Mouse (Mus musculus) cortical plate, adult 2 months (tissue): ENCODE data around the gene Glt6d1. TPM values are rescaled to one million over a fixed set of nuclear protein-coding genes. Genes with fewer than 3 reads are reported as not detected.

Source experiments
- H3K27ac ChIP-seq: fragments of 200-500 bp; 2 replicates; pipeline ENCODE4 v1.5.1; 2012; ENCODE audit warnings: low read length, control low read depth, inconsistent platforms; ENCODE audit not compliant: insufficient read depth
- H3K4me1 ChIP-seq: fragments of 200-500 bp; 2 replicates; pipeline ENCODE4 v1.6.1; 2011; ENCODE audit warnings: low read length; ENCODE audit not compliant: control insufficient read depth, insufficient read depth
- H3K4me3 ChIP-seq: fragments of 200-500 bp; 2 replicates; pipeline ENCODE4 v1.5.1; 2011; ENCODE audit warnings: mild to moderate bottlenecking, low read length, control low read depth; ENCODE audit not compliant: insufficient read depth
- CTCF ChIP-seq: fragments of 200-500 bp; IDR thresholded peaks from 2 replicates; pipeline ENCODE4 v1.5.1; 2011; ENCODE audit warnings: mild to moderate bottlenecking, control low read depth, low read length; ENCODE audit not compliant: insufficient read depth; ENCODE audit errors: extremely low read depth
- POLR2A ChIP-seq: fragments of 200-500 bp; IDR thresholded peaks from 2 replicates; pipeline ENCODE4 v1.6.1; 2011; ENCODE audit warnings: mild to moderate bottlenecking, low read length, control low read depth; ENCODE audit not compliant: insufficient read depth; ENCODE audit errors: extremely low read depth
- polyA plus RNA-seq: library from polyadenylated mRNA; depleted of rRNA; stranded (reverse); fragments of >200 nt; gene quantifications from 2 replicates; pipeline ENCODE4 v1.2.3, GENCODE M21; 2012; rRNA removed

Gene Glt6d1
- polyA plus RNA-seq, 1 experiment = not detected

DNA sequence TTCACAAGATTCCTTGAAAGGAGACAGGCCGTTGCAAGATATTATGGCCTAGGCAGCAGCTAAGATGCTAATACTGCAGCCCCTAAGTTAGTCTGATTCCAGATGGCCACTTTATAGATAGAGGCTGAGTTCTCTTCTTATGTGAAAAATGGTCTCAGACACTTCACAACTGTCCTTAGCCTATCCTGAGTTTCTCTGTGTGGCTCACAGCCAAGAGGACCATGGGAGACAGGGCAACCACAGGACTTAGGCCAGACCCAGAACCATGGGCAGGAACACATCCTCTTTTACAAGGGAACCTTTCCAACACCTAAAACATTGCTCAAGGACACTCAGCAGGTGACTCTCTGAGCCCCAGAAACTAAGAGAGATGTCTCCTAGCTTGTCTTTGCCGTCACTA lies 42.1 kb downstream of the Glt6d1 start:
- Histone ChIP-seq H3K4me1 (no peaks in the 10 kb centered on the region), H3K4me3 (no peak overlapping the region), H3K27ac (no peak overlapping the region)
- TF ChIP-seq CTCF (no peak), POLR2A (no peak)

DNA sequence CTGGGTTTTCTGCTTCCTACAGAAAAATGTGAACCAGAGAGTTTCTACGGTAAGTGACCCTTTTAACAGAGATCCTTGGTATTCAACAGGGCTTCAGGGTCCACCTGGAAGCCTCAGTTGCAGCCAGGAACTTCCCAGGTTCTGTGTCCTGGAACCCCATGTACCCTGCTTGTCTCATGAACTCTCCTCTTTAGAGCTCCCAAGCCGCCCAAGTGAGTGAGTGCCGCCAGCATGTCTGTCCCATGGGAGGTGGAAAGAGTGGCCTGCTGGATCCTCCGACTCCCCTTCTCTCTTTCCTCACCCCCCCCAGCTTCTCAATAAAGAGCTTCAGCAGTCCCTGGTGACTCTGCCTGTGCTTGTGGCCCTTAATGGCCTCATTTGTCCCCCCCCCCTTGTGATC lies 47.9 kb downstream of the Glt6d1 start:
- no peak overlapping the region for H3K4me3 ChIP-seq
- TF ChIP-seq CTCF (no peak), POLR2A (no peak)
- H3K27ac ChIP-seq = no peak overlapping the region
- no peaks in the 10 kb centered on the region for H3K4me1 ChIP-seq

DNA sequence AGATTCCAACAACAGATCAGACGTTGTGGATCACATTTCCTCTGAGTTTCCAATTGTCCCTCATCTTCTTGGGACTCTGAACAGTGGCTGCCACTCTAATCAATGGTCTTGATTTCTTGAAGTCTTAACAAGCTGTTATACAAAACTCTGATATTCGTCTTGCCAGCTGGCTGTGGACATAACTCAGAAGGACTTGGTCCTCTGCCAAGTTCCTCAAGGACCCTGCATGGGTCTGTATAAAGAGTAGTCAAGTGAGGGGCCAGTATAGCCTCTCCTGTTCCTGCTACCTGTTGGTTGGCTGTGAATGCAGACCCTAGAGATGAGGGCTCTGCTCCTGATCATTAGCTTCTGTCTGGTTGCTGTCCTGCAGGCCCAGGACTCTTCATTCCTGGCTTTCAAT lies 50.4 kb downstream of the Glt6d1 start, which contains the start of gene Lcn3:
Lcn3 (plus strand) TSS at position 301 of the 400 bp plus-strand sequence.
- Histone ChIP-seq H3K27ac (no peak within 1 kb of the TSS), H3K4me1 (no peaks in the 10 kb centered on the region), H3K4me3 (no peak within 1 kb of the TSS)
- TF ChIP-seq CTCF = no peak
- TF ChIP-seq POLR2A = no peak

DNA sequence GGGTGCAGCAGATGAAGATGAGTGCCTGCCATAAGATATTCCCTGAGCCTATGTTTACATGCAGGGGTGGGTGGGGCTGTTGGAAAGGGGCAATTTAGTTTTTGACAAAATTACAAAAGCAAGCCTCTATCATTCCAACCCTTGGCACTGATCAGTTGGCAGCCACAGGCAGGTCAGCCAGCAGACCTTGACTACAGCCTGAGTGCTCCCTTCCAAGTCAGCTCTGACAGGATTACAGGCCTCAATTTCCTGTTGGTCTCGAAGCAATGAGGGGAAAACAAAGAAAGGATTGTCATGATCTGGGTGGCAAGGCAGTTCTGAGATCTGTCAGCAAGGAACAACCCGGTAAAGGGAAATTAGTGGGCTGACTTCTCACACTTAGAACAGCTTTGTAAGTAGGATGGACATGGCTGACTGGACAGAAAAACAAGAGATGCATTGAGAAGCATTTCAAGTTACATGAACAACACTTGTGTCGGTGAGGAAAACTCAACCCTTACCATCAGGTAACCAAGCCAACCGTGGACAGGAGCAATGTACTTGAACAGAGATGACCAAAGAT lies 57.5 kb downstream of the Glt6d1 start:
- TF ChIP-seq POLR2A (no peak), CTCF (no peak)
- H3K27ac ChIP-seq = no peak overlapping the region

DNA sequence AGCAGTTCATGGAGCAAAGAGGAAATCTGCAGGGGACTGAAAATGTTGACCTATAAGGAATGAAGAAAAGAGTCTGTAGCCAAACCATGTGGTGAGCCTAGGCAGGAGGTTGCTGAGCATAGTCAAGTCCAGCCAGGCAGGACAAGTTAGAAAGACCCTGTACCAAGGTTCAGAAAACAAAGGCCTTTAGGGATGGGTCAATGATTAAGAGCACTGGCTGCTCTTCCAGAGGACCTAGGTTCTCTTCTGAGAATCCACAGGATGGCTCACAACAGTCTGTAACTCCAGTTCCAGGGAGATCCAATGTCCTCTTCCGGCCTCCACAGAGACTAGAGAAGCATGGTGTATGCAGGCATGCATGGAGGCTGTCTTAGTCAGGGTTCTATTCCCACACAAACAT lies 61.4 kb downstream of the Glt6d1 start:
- no peak overlapping the region for H3K27ac ChIP-seq
- H3K4me1 ChIP-seq = no peaks in the 10 kb centered on the region
- TF ChIP-seq CTCF = no peak
- TF ChIP-seq POLR2A = no peak
- H3K4me3 ChIP-seq = no peak overlapping the region

More for the DNA sequence above, 57.5 kb downstream of the Glt6d1 start:
- no peak overlapping the region for H3K4me3 ChIP-seq
- H3K4me1 ChIP-seq = no peaks in the 10 kb centered on the region

Other genes starting within 250 kb of the Glt6d1 start
- gene Mamdc4, start 241.0 kb downstream of the Glt6d1 start, polyA plus RNA-seq = 1.1 and 1.2 TPM in 2 replicates
- gene Phpt1, start 240.6 kb downstream of the Glt6d1 start, polyA plus RNA-seq = 123 and 129 TPM in 2 replicates
- 115 and 125 TPM in 2 replicates for gene Ajm1, start 234.1 kb downstream of the Glt6d1 start, polyA plus RNA-seq
- gene Rabl6, start 207.3 kb downstream of the Glt6d1 start, polyA plus RNA-seq = 158 and 162 TPM in 2 replicates
- 0.02 TPM in 1 of 2 replicates, not detected in the other for gene Ccdc183, start 198.2 kb downstream of the Glt6d1 start, polyA plus RNA-seq
- 73.9 and 82.8 TPM in 2 replicates for gene Tmem141, start 193.8 kb downstream of the Glt6d1 start, polyA plus RNA-seq
- 0.30 and 0.33 TPM in 2 replicates for gene Fcna, start 187.8 kb downstream of the Glt6d1 start, polyA plus RNA-seq
- gene Lcn8, start 162.7 kb downstream of the Glt6d1 start, polyA plus RNA-seq = not detected in 2 replicates
- gene Lcn5, start 157.9 kb downstream of the Glt6d1 start, polyA plus RNA-seq = not detected in 2 replicates
- not detected in 2 replicates for gene Lcn6, start 139.1 kb downstream of the Glt6d1 start, polyA plus RNA-seq
- gene Lcn10, start 133.1 kb downstream of the Glt6d1 start, polyA plus RNA-seq = not detected in 2 replicates
- not detected in 2 replicates for gene Obp2a, start 115.8 kb downstream of the Glt6d1 start, polyA plus RNA-seq
- 99.6 and 101 TPM in 2 replicates for gene Bmyc, start 109.1 kb downstream of the Glt6d1 start, polyA plus RNA-seq
- gene Obp2b, start 78.8 kb downstream of the Glt6d1 start, polyA plus RNA-seq = 0.15 TPM in 1 of 2 replicates, not detected in the other
- not detected in 2 replicates for gene Lcn3, start 50.3 kb downstream of the Glt6d1 start, polyA plus RNA-seq
- not detected in 2 replicates for gene Lcn11, start 38.8 kb downstream of the Glt6d1 start, polyA plus RNA-seq
- not detected in 2 replicates for gene Gm13539, start 33.6 kb downstream of the Glt6d1 start, polyA plus RNA-seq
- not detected in 2 replicates for gene Lcn9, start 7.3 kb upstream of the Glt6d1 start, polyA plus RNA-seq
- 0.08 TPM in 1 of 2 replicates, not detected in the other for gene Sohlh1, start 31.4 kb upstream of the Glt6d1 start, polyA plus RNA-seq
- 191 and 197 TPM in 2 replicates for gene Kcnt1, start 47.9 kb upstream of the Glt6d1 start, polyA plus RNA-seq
- gene Camsap1, start 167.4 kb upstream of the Glt6d1 start, polyA plus RNA-seq = 31.6 and 32.4 TPM in 2 replicates
- 70.3 and 76.6 TPM in 2 replicates for gene Ubac1, start 205.9 kb upstream of the Glt6d1 start, polyA plus RNA-seq